Mouse (Mus musculus) CH12.LX (cell line): ENCODE measurements around the gene Cbx1. TPM values are rescaled to one million over a fixed set of nuclear protein-coding genes. Genes with fewer than 3 reads are reported as not detected.
A peak's percentile ranks its signal among the peaks of the same experiment; 100 is the strongest.

ENCODE experiments used
- DNase-seq: peaks from one replicate; pipeline ENCODE4 v3.0.0-alpha.2; 2013; ENCODE audit errors: extremely low read depth
- H3K27ac ChIP-seq: 2 replicates; pipeline ENCODE4 v1.5.1; 2012; ENCODE audit warnings: low read depth, mild to moderate bottlenecking, control low read depth, moderate library complexity; ENCODE audit not compliant: insufficient read depth
- H3K27me3 ChIP-seq: replicated peaks from 2 replicates; pipeline ENCODE3; 2012; ENCODE audit warnings: inconsistent platforms
- H3K36me3 ChIP-seq, 2 experiments: replicated peaks in 1 of 2; 2 replicates each; pipeline versions ENCODE3 to v1.6.1; 2012; ENCODE audit warnings: inconsistent platforms in 1 of 2, low read length in 1 of 2, mild to moderate bottlenecking in 1 of 2, mixed read lengths in 1 of 2, moderate library complexity in 1 of 2; ENCODE audit not compliant: control insufficient read depth in 1 of 2, insufficient read depth in 1 of 2
- H3K4me1 ChIP-seq, 2 experiments: 2 replicates each; pipeline ENCODE4 v1.6.1; 2012; ENCODE audit warnings: inconsistent platforms in 1 of 2, moderate library complexity in 1 of 2; ENCODE audit not compliant: insufficient read depth in 2 of 2, control insufficient read depth in 1 of 2
- H3K4me2 ChIP-seq: 2 replicates; pipeline ENCODE4 v1.6.1; 2012; ENCODE audit warnings: low read depth, mild to moderate bottlenecking, control low read depth; ENCODE audit not compliant: poor library complexity, insufficient read depth, severe bottlenecking
- H3K4me3 ChIP-seq, 3 experiments: fragments of 150-350 bp in 1 of 3; sonication (generic) in 1 of 3; replicated peaks in 1 of 3; 2 replicates each; pipeline versions ENCODE3 to v1.5.1; 2011 to 2012; ENCODE audit warnings: low read depth in 2 of 3, low read length in 2 of 3, mild to moderate bottlenecking in 2 of 3, moderate library complexity in 2 of 3, control low read depth in 1 of 3, improper control_type of control experiment in 1 of 3, inconsistent platforms in 1 of 3, mixed read lengths in 1 of 3; ENCODE audit not compliant: poor library complexity in 1 of 3
- H3K79me2 ChIP-seq: replicated peaks from 2 replicates; pipeline ENCODE4 v1.6.1; 2012; ENCODE audit warnings: mild to moderate bottlenecking, moderate library complexity; ENCODE audit not compliant: control insufficient read depth, poor library complexity, insufficient read depth, severe bottlenecking; ENCODE audit errors: extremely low read depth
- H3K9ac ChIP-seq: 2 replicates; pipeline ENCODE4 v1.6.1; 2012; ENCODE audit warnings: low read depth, mild to moderate bottlenecking, control low read depth, moderate library complexity; ENCODE audit not compliant: insufficient read depth
- H3K9me3 ChIP-seq: replicated peaks from 2 replicates; pipeline ENCODE3; 2012; ENCODE audit warnings: low read length, inconsistent platforms, mixed read lengths
- BHLHE40 ChIP-seq: IDR thresholded peaks from 2 replicates; pipeline ENCODE4 v1.6.1; 2011; ENCODE audit warnings: mild to moderate bottlenecking, low read depth, low read length, improper control_type of control experiment
- CHD1 ChIP-seq: IDR thresholded peaks from 2 replicates; pipeline ENCODE4 v1.6.1; 2012; ENCODE audit warnings: low read depth, low read length, improper control_type of control experiment, inconsistent platforms
- CHD2 ChIP-seq: IDR thresholded peaks from 2 replicates; pipeline ENCODE4 v1.6.1; 2011; ENCODE audit warnings: low read length, improper control_type of control experiment
- CTCF ChIP-seq, 2 experiments: IDR thresholded peaks in 1 of 2; conservative IDR thresholded peaks in 1 of 2; 2 replicates each; pipeline ENCODE4 v1.5.1; 2011 to 2012; ENCODE audit warnings: low read depth in 2 of 2, low read length in 2 of 2, improper control_type of control experiment in 1 of 2, inconsistent platforms in 1 of 2, mild to moderate bottlenecking in 1 of 2, moderate library complexity in 1 of 2
- E2F4 ChIP-seq: IDR thresholded peaks from 2 replicates; pipeline ENCODE4 v1.6.1; 2011; ENCODE audit warnings: low read depth, low read length, improper control_type of control experiment; ENCODE audit not compliant: insufficient replicate concordance
- ELF1 ChIP-seq: IDR thresholded peaks from 2 replicates; pipeline ENCODE4 v1.6.1; 2014; ENCODE audit warnings: low read depth, mild to moderate bottlenecking, inconsistent platforms, low read length, improper control_type of control experiment
- EP300 ChIP-seq: IDR thresholded peaks from 2 replicates; pipeline ENCODE4 v1.6.1; 2011; ENCODE audit warnings: low read length, improper control_type of control experiment
- ETS1 ChIP-seq: conservative IDR thresholded peaks from 2 replicates; pipeline ENCODE4 v1.6.1; 2012; ENCODE audit warnings: low read depth, mild to moderate bottlenecking, inconsistent platforms, low read length, improper control_type of control experiment, moderate library complexity
- GABPA ChIP-seq: IDR thresholded peaks from 2 replicates; pipeline ENCODE4 v1.6.1; 2012; ENCODE audit warnings: low read depth, low read length, improper control_type of control experiment, inconsistent platforms; ENCODE audit not compliant: insufficient replicate concordance
- HCFC1 ChIP-seq: IDR thresholded peaks from 2 replicates; pipeline ENCODE4 v1.6.1; 2012; ENCODE audit warnings: low read depth, mild to moderate bottlenecking, inconsistent platforms, low read length, improper control_type of control experiment
- IRF4 ChIP-seq: IDR thresholded peaks from 2 replicates; pipeline ENCODE4 v1.6.1; 2014; ENCODE audit warnings: low read depth, mild to moderate bottlenecking, inconsistent platforms, low read length, improper control_type of control experiment
- JUND ChIP-seq: conservative IDR thresholded peaks from 2 replicates; pipeline ENCODE4 v1.6.1; 2011; ENCODE audit warnings: low read depth, low read length, improper control_type of control experiment
- KAT2A ChIP-seq: IDR thresholded peaks from 2 replicates; pipeline ENCODE4 v1.6.1; 2012; ENCODE audit warnings: low read length, improper control_type of control experiment, inconsistent platforms; ENCODE audit not compliant: insufficient replicate concordance
- MAX ChIP-seq: IDR thresholded peaks from 2 replicates; pipeline ENCODE4 v1.6.1; 2011; ENCODE audit warnings: low read length, improper control_type of control experiment
- MAZ ChIP-seq: IDR thresholded peaks from 2 replicates; pipeline ENCODE4 v1.6.1; 2012; ENCODE audit warnings: low read depth, mild to moderate bottlenecking, inconsistent platforms, low read length, improper control_type of control experiment, moderate library complexity
- MEF2A ChIP-seq: IDR thresholded peaks from 2 replicates; pipeline ENCODE4 v1.6.1; 2014; ENCODE audit warnings: low read depth, mild to moderate bottlenecking, inconsistent platforms, low read length, improper control_type of control experiment, borderline replicate concordance
- MYC ChIP-seq: IDR thresholded peaks from 2 replicates; pipeline ENCODE4 v1.6.1; 2011; ENCODE audit warnings: low read depth, mild to moderate bottlenecking, improper control_type of control experiment, low read length
- NELFE ChIP-seq: IDR thresholded peaks from 2 replicates; pipeline ENCODE4 v1.6.1; 2011; ENCODE audit warnings: low read depth, low read length, improper control_type of control experiment
- NRF1 ChIP-seq: IDR thresholded peaks from 2 replicates; pipeline ENCODE4 v1.6.1; 2014; ENCODE audit warnings: low read depth, mild to moderate bottlenecking, inconsistent platforms, low read length, improper control_type of control experiment, moderate library complexity
- POLR2A ChIP-seq: IDR thresholded peaks from 2 replicates; pipeline ENCODE4 v1.6.1; 2011; ENCODE audit warnings: low read depth, mild to moderate bottlenecking, improper control_type of control experiment, low read length
- POLR2AphosphoS2 ChIP-seq: IDR thresholded peaks from 2 replicates; pipeline ENCODE4 v1.6.1; 2011; ENCODE audit warnings: low read depth, low read length, improper control_type of control experiment
- RAD21 ChIP-seq: IDR thresholded peaks from 2 replicates; pipeline ENCODE4 v1.6.1; 2011; ENCODE audit warnings: low read depth, mild to moderate bottlenecking, low read length, improper control_type of control experiment, moderate library complexity
- RCOR1 ChIP-seq: conservative IDR thresholded peaks from 2 replicates; pipeline ENCODE4 v1.6.1; 2012; ENCODE audit warnings: low read depth, mild to moderate bottlenecking, inconsistent platforms, low read length, improper control_type of control experiment
- SIN3A ChIP-seq: IDR thresholded peaks from 2 replicates; pipeline ENCODE4 v1.6.1; 2012; ENCODE audit warnings: low read length, improper control_type of control experiment, inconsistent platforms
- SMC3 ChIP-seq: IDR thresholded peaks from 2 replicates; pipeline ENCODE4 v1.6.1; 2011; ENCODE audit warnings: low read depth, low read length, improper control_type of control experiment
- TBP ChIP-seq: conservative IDR thresholded peaks from 2 replicates; pipeline ENCODE4 v1.6.1; 2011; ENCODE audit warnings: low read depth, low read length, improper control_type of control experiment
- TCF12 ChIP-seq: IDR thresholded peaks from 2 replicates; pipeline ENCODE4 v1.6.1; 2014; ENCODE audit warnings: low read depth, mild to moderate bottlenecking, inconsistent platforms, low read length, improper control_type of control experiment
- UBTF ChIP-seq: IDR thresholded peaks from 2 replicates; pipeline ENCODE4 v1.6.1; 2012; ENCODE audit warnings: low read depth, mild to moderate bottlenecking, inconsistent platforms, low read length, improper control_type of control experiment, moderate library complexity
- USF2 ChIP-seq: conservative IDR thresholded peaks from 2 replicates; pipeline ENCODE4 v1.6.1; 2011; ENCODE audit warnings: low read depth, low read length, improper control_type of control experiment
- ZKSCAN1 ChIP-seq: IDR thresholded peaks from 2 replicates; pipeline ENCODE4 v1.6.1; 2012; ENCODE audit warnings: low read depth, inconsistent platforms, low read length, improper control_type of control experiment, borderline replicate concordance
- ZMIZ1 ChIP-seq: IDR thresholded peaks from 2 replicates; pipeline ENCODE4 v1.6.1; 2012; ENCODE audit warnings: low read depth, mild to moderate bottlenecking, inconsistent platforms, low read length, improper control_type of control experiment
- ZNF384 ChIP-seq: IDR thresholded peaks from 2 replicates; pipeline ENCODE4 v1.6.1; 2012; ENCODE audit warnings: low read depth, low read length, improper control_type of control experiment, inconsistent platforms
- dilution Hi-C: fragments of 300-500 bp; cut with MboI; formaldehyde crosslinking; loops from 2 replicates; pipeline ENCODE4 v1.14.3; 2020; ENCODE audit warnings: low sequenced_read_pairs; ENCODE audit not compliant: extremely low pct_unique_long_range_greater_than_20kb, extremely low pct_ligation_motif_present
- in situ Hi-C: fragments of 300-500 bp; cut with MboI; formaldehyde crosslinking; loops from 3 replicates; pipeline ENCODE4 v1.14.3; 2019; ENCODE audit warnings: low sequenced_read_pairs, low pct_ligation_motif_present, low pct_unique_long_range_greater_than_20kb, mixed read lengths
- polyA plus RNA-seq: library from polyadenylated mRNA; unstranded; fragments of >175 nt; gene quantifications from 2 replicates; pipeline ENCODE4 v1.2.1, GENCODE M21; 2012; ENCODE audit warnings: low read depth; ENCODE audit not compliant: insufficient read length
- total RNA-seq, 2 experiments: library from RNA; depleted of rRNA; stranded (reverse); fragments of 300-350 nt in 1 of 2; fragments of >200 nt in 1 of 2; gene quantifications; 2 replicates each; pipeline ENCODE4 v1.2.3; 2012 to 2014

The Cbx1 gene
- total and polyA plus RNA-seq, 3 experiments, result 115 to 223 (median 144) TPM

GRCm38 (mm10) chr11:96796586-96796985, 7.7 kb downstream of the Cbx1 start:
- Histone ChIP-seq H3K4me2 (no peak overlapping the region), H3K36me3 (peaks cover 32 to 79% of the 10 kb centered on the region in 2 experiments), H3K9ac (no peak overlapping the region), H3K27ac (no peak overlapping the region), H3K4me1 (peaks cover 3 to 47% of the 10 kb centered on the region in 2 experiments; a peak in 3 of 4 replicates), H3K79me2 (peaks cover 89% of the 10 kb centered on the region), H3K4me3 (no peak overlapping the region), H3K9me3 (no peaks in the 10 kb centered on the region), H3K27me3 (no peaks in the 10 kb centered on the region)
- TF ChIP-seq KAT2A (no peak), POLR2AphosphoS2 (no peak), TBP (no peak), CHD1 (no peak), HCFC1 (no peak), IRF4 (no peak), GABPA (no peak), NRF1 (no peak), BHLHE40 (no peak), CTCF (conservative IDR thresholded peaks at IDR 0.05 in 1 of 2, IDR thresholded peaks at IDR 0.05 in 1 of 2; ENCODE audit: low read depth in 2 of 2, low read length in 2 of 2) (peak in 1 of 2 experiments; percentile 91; a peak in 2 of 4 replicates), E2F4 (no peak), EP300 (no peak), SMC3 (peak; percentile 58), POLR2A (no peak), MAX (no peak; the same call in 1 of the 2 replicates), MAZ (no peak), MEF2A (no peak), ETS1 (no peak), USF2 (no peak), NELFE (no peak), JUND (no peak), CHD2 (no peak), UBTF (no peak), SIN3A (no peak), ELF1 (no peak), ZNF384 (peak; percentile 78), ZMIZ1 (no peak), RCOR1 (no peak), TCF12 (no peak), MYC (peak; percentile 81), RAD21 (peak; percentile 41), ZKSCAN1 (no peak)
- dilution Hi-C loops (no loop called here), in situ Hi-C loops (no loop called here)
- no peak for DNase-seq
